Mouse (Mus musculus) limb, embryonic 15.5 days (tissue): ENCODE results near the gene Camk2d. TPM values are rescaled to one million over a fixed set of nuclear protein-coding genes. Genes with fewer than 3 reads are reported as not detected.

Experiments
- ATAC-seq: fragments of 200-750 bp; cut with Nextera tagmentation; 2 replicates; pipeline ENCODE4 v1.8.0; 2017; ENCODE audit warnings: low read depth, moderate TSS enrichment; ENCODE audit not compliant: insufficient number of reproducible peaks, low FRiP score, low TSS enrichment
- H3K27ac ChIP-seq: fragments of 300-500 bp; sonication (generic); 2 replicates; pipeline ENCODE4 v1.5.1; 2015; ENCODE audit warnings: moderate library complexity, mild to moderate bottlenecking, inconsistent platforms
- H3K27me3 ChIP-seq: fragments of 300-500 bp; sonication (generic); 2 replicates; pipeline ENCODE4 v1.6.1; 2015; ENCODE audit warnings: inconsistent platforms
- H3K36me3 ChIP-seq: fragments of 300-500 bp; sonication (generic); 2 replicates; pipeline ENCODE4 v1.6.1; 2015; ENCODE audit warnings: inconsistent platforms
- H3K4me1 ChIP-seq: fragments of 300-500 bp; sonication (generic); 2 replicates; pipeline ENCODE4 v1.6.1; 2015; ENCODE audit warnings: inconsistent platforms
- H3K4me2 ChIP-seq: fragments of 300-500 bp; sonication (generic); 2 replicates; pipeline ENCODE4 v1.6.1; 2015; ENCODE audit warnings: mild to moderate bottlenecking, inconsistent platforms
- H3K4me3 ChIP-seq: fragments of 300-500 bp; sonication (generic); 2 replicates; pipeline ENCODE4 v1.5.1; 2015; ENCODE audit warnings: mild to moderate bottlenecking, inconsistent platforms
- H3K9ac ChIP-seq: fragments of 300-500 bp; sonication (generic); 2 replicates; pipeline ENCODE4 v1.6.1; 2015; ENCODE audit warnings: inconsistent platforms
- H3K9me3 ChIP-seq: fragments of 300-500 bp; sonication (generic); 2 replicates; pipeline ENCODE4 v1.6.1; 2016; ENCODE audit warnings: inconsistent platforms
- WGBS: fragments of 180-500 bp; shearing (Covaris S2); methylation state at CpG from one replicate; pipeline ENCODE4 v1.1.7; 2015; 5-methylcytosine and 5-hydroxymethylcytosine counted together
- polyA plus RNA-seq: library from polyadenylated mRNA; unstranded; fragments of >200 nt; fragmentation: Nextera tagmentation; extraction: Ambion mirVana; gene quantifications from 2 replicates; pipeline ENCODE4 v1.2.1, GENCODE M21; 2015

Camk2d gene
- polyA plus RNA-seq, 1 experiment from 2014 or later = 31.3 TPM

DNA sequence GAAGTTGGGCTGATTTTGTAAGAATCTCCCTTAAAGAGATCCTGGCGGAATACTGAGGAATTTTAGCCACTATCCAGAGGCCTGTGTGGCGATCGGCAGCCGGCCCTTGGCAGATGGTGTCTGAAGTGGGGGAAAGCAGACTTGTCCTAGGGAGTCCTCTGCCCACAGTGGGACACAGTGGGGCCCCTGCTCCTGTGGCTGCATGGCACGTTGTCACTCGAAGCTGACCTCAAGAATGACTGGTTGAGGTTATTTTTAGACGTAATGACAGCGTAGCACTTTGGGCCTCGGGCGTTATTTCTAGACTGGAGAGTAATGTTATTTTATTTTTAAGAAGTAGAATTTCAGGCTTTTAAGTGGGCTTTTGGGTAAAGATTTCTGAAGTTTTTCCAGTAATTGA is 62.7 kb downstream of the Camk2d start:
- no peak for ATAC-seq
- Histone ChIP-seq H3K27me3 (no peaks in the 10 kb centered on the region), H3K36me3 (no peaks in the 10 kb centered on the region), H3K9me3 (no peaks in the 10 kb centered on the region), H3K27ac (peak overlapping the region; percentile 39; the same call in 1 of the 2 replicates), H3K9ac (no peak overlapping the region), H3K4me3 (no peak overlapping the region), H3K4me2 (no peak overlapping the region), H3K4me1 (peaks cover 9% of the 10 kb centered on the region)
- WGBS = 33% methylated on average over 10 of the region's 10 CpGs

DNA sequence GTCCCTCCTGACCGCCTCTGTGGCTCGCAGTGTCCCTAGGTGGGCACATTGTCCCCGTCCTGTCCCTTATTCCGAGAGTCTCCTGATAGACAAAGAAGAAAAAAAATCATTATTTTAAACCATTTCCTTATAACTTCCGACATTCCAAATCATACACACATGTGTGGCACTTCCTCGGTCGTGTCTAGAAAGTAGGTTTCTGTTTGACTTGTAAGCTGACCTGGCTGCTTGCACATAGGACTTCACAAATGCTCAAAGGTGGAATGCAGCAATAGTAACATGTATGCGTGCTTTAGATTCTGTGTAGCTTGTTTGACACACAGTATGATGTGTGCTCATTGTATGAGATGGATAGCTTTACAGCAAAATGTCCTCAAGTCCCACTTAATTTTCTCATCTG is 63.1 kb downstream of the Camk2d start:
- Histone ChIP-seq H3K27me3 (no peaks in the 10 kb centered on the region), H3K4me1 (peaks cover 9% of the 10 kb centered on the region), H3K9me3 (no peaks in the 10 kb centered on the region), H3K4me3 (no peak overlapping the region), H3K27ac (0 out of 2 replicates have a peak overlapping the region, but pooled peaks have one; percentile 39), H3K9ac (no peak overlapping the region), H3K4me2 (no peak overlapping the region), H3K36me3 (no peaks in the 10 kb centered on the region)
- WGBS = 60% methylated on average over 8 of the region's 8 CpGs
- no peak for ATAC-seq

DNA sequence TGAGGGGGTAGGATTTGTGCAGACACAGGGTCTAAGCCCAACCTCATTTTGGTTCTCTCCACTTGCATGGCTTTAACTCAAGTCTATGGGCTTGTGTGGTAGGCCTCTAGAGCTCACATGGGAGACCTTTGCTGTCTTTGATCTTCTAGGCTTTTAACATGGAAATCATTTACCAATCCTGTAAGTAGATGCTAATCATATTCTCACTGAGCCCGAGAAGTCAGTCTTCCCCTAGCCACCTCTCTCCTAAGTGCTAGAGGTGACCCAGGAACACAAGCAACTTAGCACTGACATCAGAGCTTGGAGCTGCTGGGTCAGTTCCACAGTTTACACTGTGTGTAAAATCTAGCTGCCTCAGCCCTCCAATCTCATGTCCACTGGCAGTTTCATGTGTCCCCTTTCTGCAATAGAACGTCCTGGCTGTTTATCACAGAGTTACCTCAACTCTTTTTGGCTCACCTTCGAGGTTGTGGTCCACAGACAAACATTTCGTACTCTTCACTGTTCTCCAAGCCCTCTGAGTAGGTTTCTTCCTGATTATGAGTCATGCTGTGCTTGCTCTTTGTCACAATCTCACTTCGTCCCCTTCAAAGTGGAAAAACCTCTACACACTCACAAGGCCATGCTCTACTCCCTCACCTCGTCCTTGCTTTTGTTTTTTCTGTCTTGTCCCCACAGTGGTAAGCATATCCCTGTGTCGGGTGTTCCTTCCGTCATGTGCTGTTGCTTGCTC is 63.9 kb downstream of the Camk2d start:
- Histone ChIP-seq H3K9ac (no peak overlapping the region), H3K4me2 (no peak overlapping the region), H3K4me3 (no peak overlapping the region), H3K27me3 (no peaks in the 10 kb centered on the region), H3K36me3 (no peaks in the 10 kb centered on the region), H3K9me3 (no peaks in the 10 kb centered on the region), H3K4me1 (peaks cover 9% of the 10 kb centered on the region), H3K27ac (no peak overlapping the region)
- WGBS = 80% methylated on average over 8 of the region's 8 CpGs
- ATAC-seq = no peak

DNA sequence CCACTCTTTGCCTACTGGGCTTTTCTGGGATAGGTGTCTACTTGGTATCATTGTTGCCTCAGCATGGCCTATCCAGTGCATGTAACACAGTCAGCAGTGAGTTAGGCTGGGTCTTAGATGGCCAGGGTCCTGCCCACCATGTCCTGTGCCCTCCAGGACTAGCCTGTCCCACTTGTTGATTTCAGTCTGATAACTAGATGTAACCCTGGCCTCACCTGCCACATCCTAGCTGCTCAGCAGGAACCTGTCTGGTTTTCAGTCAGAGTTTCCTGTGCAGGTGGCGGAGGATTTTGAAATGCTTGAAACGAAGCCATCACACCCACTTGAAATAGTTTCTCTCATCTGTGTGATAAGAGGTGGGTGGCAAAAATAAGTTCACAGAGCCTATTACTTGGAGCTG is 64.5 kb downstream of the Camk2d start:
- Histone ChIP-seq H3K9me3 (no peaks in the 10 kb centered on the region), H3K36me3 (no peaks in the 10 kb centered on the region), H3K4me3 (no peak overlapping the region), H3K9ac (no peak overlapping the region), H3K27ac (no peak overlapping the region), H3K27me3 (no peaks in the 10 kb centered on the region), H3K4me2 (no peak overlapping the region), H3K4me1 (peaks cover 9% of the 10 kb centered on the region)
- WGBS = 74% methylated on average over 2 of the region's 2 CpGs
- no peak for ATAC-seq

DNA sequence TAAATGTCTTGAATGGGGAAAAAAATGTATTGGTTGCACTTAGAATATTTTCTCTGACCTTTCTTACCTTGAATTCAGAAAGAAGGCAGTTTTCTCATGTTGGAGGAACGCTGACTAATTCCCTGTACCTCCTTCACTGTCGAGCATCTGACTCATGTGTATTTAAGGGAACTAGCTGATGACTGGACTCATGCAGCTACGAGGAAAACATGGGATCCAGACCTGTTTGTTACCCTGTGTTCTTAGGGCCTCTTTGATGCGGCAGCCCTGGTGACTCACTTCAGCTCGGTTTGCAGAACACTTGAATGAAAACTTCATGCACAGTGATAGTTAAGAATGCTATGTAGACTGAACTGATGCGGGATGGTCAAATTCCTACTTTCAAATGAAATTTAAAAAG is 64.9 kb downstream of the Camk2d start:
- Histone ChIP-seq H3K27me3 (no peaks in the 10 kb centered on the region), H3K9me3 (no peaks in the 10 kb centered on the region), H3K4me2 (no peak overlapping the region), H3K4me1 (peaks cover 9% of the 10 kb centered on the region), H3K9ac (no peak overlapping the region), H3K4me3 (no peak overlapping the region), H3K27ac (no peak overlapping the region), H3K36me3 (no peaks in the 10 kb centered on the region)
- 67% methylated on average over 6 of the region's 6 CpGs for WGBS
- ATAC-seq = no peak

DNA sequence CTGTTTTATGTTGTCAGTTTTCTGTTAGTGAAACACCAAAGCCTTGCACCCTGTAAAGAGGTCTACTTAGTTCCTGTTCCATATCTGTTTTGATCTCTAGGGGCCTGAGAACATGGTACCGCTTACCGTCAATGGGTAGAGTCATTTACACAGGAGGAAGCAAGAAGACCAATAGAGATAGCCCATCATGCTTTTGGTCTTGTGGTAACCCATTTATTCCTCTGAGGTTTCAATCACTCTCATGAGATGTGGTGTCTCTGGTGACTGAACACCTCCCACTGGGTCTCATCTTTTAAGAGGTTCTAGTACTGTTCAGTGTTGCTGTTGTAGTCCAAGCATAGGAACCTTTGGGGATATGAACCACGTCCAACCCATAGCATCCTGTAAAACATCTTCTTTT is 65.8 kb downstream of the Camk2d start:
- Histone ChIP-seq H3K4me3 (no peak overlapping the region), H3K4me2 (no peak overlapping the region), H3K4me1 (peaks cover 10% of the 10 kb centered on the region), H3K36me3 (no peaks in the 10 kb centered on the region), H3K27me3 (no peaks in the 10 kb centered on the region), H3K27ac (no peak overlapping the region), H3K9me3 (no peaks in the 10 kb centered on the region), H3K9ac (no peak overlapping the region)
- no peak for ATAC-seq
- 89% methylated on average over 3 of the region's 3 CpGs for WGBS

DNA sequence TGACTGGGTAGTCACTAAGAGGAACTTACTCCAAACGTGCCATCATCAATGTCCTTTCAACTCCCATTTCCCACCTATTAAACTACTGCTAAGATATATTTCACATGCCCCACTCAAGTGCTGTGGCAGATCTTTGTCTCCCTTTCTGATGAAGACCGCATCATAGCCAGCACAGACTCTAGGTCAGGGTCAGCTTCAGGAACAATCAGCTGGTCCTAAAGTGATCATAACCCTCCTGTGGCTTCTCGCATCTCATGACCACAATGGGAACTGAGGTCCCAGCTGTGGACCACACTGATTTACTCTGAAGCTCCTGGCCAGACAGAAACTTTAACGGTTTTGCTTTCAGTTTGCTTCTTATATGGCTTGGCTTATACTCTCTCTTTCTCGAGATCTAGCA is 67.3 kb downstream of the Camk2d start:
- no peak overlapping the region for H3K9ac ChIP-seq
- H3K36me3 ChIP-seq = no peaks in the 10 kb centered on the region
- H3K4me2 ChIP-seq = no peak overlapping the region
- 66% methylated on average over 5 of the region's 5 CpGs for WGBS
- no peak overlapping the region for H3K27ac ChIP-seq
- no peak overlapping the region for H3K4me3 ChIP-seq
- peaks cover 21% of the 10 kb centered on the region for H3K4me1 ChIP-seq
- H3K27me3 ChIP-seq = no peaks in the 10 kb centered on the region
- H3K9me3 ChIP-seq = no peaks in the 10 kb centered on the region
- no peak for ATAC-seq

DNA sequence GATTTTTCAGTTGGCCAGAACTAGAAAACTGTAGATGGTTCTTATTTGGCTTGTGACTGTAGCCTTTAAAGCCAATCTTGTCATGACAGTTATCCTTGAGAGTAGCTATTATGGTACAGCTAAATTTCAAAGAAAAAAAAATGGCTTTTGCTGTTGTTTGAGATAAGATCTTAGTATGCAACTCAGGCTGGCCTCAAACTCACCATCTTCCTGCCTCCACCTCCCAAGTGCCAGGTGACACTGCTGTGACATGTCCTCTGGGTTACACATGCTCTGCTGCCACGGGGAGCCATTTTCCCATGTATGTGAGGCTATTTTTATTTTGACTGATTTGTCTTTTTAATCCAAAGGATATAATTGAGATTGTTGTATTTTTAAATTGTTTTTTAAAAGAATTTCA is 69.8 kb downstream of the Camk2d start:
- WGBS = 78% methylated on average over 1 of the region's 1 CpGs
- H3K9ac ChIP-seq = no peak overlapping the region
- no peaks in the 10 kb centered on the region for H3K27me3 ChIP-seq
- no peak overlapping the region for H3K27ac ChIP-seq
- no peaks in the 10 kb centered on the region for H3K36me3 ChIP-seq
- no peak overlapping the region for H3K4me2 ChIP-seq
- ATAC-seq = no peak
- H3K4me3 ChIP-seq = no peak overlapping the region
- H3K4me1 ChIP-seq = peaks cover 13% of the 10 kb centered on the region
- H3K9me3 ChIP-seq = no peaks in the 10 kb centered on the region

DNA sequence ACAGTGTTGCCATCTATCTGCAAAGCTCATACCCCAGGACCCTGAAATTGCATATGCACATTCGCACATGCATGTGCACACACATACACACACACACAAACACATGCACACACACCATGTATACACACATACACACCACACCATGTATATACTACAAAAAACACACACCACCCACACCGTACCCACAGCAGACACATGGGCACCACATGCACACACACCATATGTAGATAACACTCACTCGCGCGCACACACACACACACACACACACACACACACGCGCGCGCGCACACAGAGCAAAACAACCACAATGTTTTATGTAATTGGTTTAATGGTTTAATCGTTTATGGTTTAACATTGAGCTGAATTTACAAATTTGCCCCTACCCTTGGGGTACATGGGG is 70.9 kb downstream of the Camk2d start:
- H3K27ac ChIP-seq = no peak overlapping the region
- ATAC-seq = no peak
- no peak overlapping the region for H3K4me2 ChIP-seq
- no peaks in the 10 kb centered on the region for H3K36me3 ChIP-seq
- no peak overlapping the region for H3K4me3 ChIP-seq
- peaks cover 18% of the 10 kb centered on the region for H3K4me1 ChIP-seq
- no peak overlapping the region for H3K9ac ChIP-seq
- H3K9me3 ChIP-seq = no peaks in the 10 kb centered on the region
- no peaks in the 10 kb centered on the region for H3K27me3 ChIP-seq
- 75% methylated on average over 11 of the region's 11 CpGs for WGBS

DNA sequence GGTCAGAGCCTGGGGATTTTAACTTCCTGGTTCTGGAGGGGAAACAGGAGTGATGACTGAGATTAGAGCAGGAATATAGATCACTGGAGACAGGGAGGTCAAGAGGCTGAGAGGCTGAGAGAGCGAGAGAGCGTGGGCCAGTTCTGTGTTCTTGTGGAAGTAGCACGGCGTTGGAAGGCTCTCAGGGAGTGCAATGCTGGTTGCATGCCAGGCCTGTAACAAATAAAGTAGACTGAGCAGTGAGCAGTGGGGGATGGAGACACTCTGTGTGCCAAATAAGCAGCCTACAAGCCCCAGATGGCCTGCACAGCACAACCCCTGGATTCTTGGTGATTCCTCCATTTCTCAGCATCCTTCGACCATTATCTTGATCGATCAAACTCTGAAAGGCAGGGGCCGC is 71.3 kb downstream of the Camk2d start:
- peaks cover 18% of the 10 kb centered on the region for H3K4me1 ChIP-seq
- 42% methylated on average over 7 of the region's 7 CpGs for WGBS
- no peak overlapping the region for H3K9ac ChIP-seq
- H3K4me3 ChIP-seq = no peak overlapping the region
- ATAC-seq = no peak
- H3K9me3 ChIP-seq = no peaks in the 10 kb centered on the region
- no peak overlapping the region for H3K27ac ChIP-seq
- no peaks in the 10 kb centered on the region for H3K36me3 ChIP-seq
- no peak overlapping the region for H3K4me2 ChIP-seq
- no peaks in the 10 kb centered on the region for H3K27me3 ChIP-seq

DNA sequence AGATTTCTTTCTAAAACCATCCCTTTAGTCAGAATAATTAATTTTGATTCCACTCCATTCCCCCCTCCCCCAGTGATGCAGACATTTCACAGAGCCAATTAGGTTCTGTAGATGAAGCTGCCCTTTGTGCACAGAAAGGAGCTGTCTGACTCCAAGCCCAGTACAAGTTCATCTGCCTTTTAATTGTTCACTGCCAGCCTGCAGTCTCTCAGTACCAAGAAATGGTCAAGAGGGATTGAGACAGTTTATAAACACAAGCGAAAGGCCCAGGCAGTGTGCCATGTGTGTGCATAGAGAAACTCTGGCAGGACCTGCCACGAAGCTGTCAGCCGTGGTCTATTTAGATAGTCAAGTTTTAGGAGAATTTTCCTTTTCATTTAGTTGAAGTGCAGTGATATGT is 72.0 kb downstream of the Camk2d start:
- no peak overlapping the region for H3K9ac ChIP-seq
- peaks cover 18% of the 10 kb centered on the region for H3K4me1 ChIP-seq
- no peaks in the 10 kb centered on the region for H3K27me3 ChIP-seq
- WGBS = 50% methylated on average over 3 of the region's 3 CpGs
- no peak overlapping the region for H3K27ac ChIP-seq
- H3K4me3 ChIP-seq = no peak overlapping the region
- no peak overlapping the region for H3K4me2 ChIP-seq
- H3K36me3 ChIP-seq = no peaks in the 10 kb centered on the region
- ATAC-seq = no peak
- H3K9me3 ChIP-seq = no peaks in the 10 kb centered on the region

DNA sequence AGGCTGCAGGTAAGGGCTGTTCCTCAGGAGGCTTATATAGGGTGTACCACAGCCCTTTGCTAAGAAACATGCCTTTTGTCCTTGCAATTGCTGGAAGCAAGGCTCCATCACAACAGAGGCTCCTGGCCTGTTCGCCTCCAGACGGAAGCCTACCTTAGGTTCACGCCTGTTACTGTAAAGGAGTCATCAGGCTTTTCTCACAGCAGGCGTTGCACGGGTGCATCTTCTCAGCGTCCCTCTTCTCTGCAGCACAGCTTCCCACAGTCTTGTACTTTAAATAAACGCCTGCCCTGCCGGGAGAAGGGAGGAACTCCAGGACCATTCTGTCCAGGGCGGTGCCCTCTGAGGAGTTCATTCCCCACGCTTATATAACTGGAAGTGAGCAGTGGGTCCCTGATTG is 72.6 kb downstream of the Camk2d start:
- Histone ChIP-seq H3K4me3 (no peak overlapping the region), H3K4me2 (no peak overlapping the region), H3K4me1 (peaks cover 18% of the 10 kb centered on the region), H3K9me3 (no peaks in the 10 kb centered on the region), H3K27ac (no peak overlapping the region), H3K36me3 (no peaks in the 10 kb centered on the region), H3K27me3 (no peaks in the 10 kb centered on the region), H3K9ac (no peak overlapping the region)
- WGBS = 66% methylated on average over 10 of the region's 10 CpGs
- ATAC-seq = no peak

DNA sequence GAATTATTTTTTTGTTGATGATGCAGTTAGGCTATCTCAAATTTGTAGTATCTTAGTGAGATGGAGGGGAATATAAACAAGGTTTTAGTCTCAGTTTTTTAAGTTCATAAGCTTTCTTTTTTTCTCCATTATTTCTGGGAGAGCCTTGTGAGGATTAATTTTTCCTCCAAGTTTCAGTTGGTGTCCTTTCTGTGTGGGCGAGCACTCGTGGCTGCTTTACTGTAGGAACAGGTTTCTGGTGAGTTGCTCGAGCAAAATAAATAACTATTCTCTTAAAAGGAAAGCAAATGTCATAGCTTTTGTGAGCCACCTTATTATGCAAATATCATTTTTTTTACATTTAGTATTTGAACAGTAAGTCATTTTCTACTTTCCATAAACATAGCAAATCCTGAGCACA is 74.3 kb downstream of the Camk2d start:
- H3K4me2 ChIP-seq = no peak overlapping the region
- WGBS = 77% methylated on average over 3 of the region's 3 CpGs
- no peaks in the 10 kb centered on the region for H3K9me3 ChIP-seq
- H3K27me3 ChIP-seq = no peaks in the 10 kb centered on the region
- no peak for ATAC-seq
- H3K27ac ChIP-seq = no peak overlapping the region
- no peaks in the 10 kb centered on the region for H3K36me3 ChIP-seq
- H3K4me1 ChIP-seq = peaks cover 18% of the 10 kb centered on the region
- no peak overlapping the region for H3K9ac ChIP-seq
- H3K4me3 ChIP-seq = no peak overlapping the region
